Mouse (Mus musculus) adipose tissue, adult 10 weeks (tissue): ENCODE results near the gene Prr5l. TPM values are rescaled to one million over a fixed set of nuclear protein-coding genes. Genes with fewer than 3 reads are reported as not detected.

Experiments used
- polyA plus RNA-seq: library from polyadenylated mRNA; stranded (reverse); fragments of 350-450 nt; fragmentation: Illumina TruSeq; extraction: RNeasy Lipid Tissue Mini Kit (QIAGEN cat#74804); gene quantifications from one replicate; pipeline ENCODE4 v1.2.3, GENCODE M21; 2014; ENCODE audit warnings: low read depth, low replicate concordance

Gene Prr5l
- 5.1 TPM for polyA plus RNA-seq

DNA sequence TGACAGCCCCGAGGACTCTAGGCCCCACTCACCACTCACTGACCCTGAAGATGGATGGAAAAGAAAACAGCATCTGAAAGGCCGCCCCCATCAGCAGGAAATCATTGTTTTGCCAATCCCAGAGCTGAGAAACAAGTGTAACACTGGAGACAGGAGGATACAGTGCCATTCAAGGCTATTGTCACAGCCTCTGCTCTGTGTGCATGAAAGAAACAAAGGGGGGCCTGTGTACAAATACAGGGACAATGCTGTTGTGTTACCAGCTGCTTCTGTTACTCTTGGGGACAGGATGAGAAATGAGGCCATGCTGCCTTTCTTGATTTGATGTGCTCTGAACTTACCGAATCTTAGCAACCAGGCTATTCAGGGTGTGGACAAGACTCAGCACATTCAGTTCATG, at the start of gene Prr5l:
Gene Prr5l, minus strand, starts transcription at position 30 of the 400 bp plus-strand sequence.

DNA sequence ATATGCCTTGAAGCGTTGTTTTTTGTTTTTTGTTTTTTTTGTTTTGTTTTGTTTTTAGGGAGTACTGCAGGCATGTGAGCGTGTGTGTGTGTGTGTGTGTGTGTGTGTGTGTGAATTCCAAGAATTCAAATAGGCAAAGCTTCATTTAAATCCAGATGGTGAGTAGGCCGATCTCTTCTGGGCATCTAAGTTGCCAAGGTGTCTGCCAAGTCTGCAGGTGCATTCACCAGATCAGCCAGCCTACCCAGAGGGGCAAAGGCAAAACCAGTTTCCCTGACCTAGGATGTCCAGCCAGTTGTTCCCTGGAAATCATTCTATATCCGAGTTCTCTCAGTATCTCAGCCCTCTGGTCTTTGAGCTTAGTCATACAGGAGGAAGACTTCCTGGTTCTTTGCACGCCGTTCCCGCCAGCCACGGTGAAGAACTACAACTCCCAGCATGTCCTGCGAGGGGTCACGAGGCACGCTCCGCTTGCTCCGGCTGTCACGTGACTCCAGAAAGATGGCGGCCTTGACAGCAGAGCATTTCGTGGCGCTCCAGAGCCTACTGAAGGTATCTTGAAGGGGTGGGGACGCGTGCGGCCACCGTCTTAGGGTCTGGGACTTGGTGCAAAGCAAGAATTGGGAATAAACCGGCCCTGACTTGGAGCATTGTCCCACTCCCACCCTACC, 3.1 kb upstream of the Prr5l start, which contains the start of gene Commd9:
Gene Commd9, plus strand, starts transcription at position 480 of the 671 bp plus-strand sequence.

DNA sequence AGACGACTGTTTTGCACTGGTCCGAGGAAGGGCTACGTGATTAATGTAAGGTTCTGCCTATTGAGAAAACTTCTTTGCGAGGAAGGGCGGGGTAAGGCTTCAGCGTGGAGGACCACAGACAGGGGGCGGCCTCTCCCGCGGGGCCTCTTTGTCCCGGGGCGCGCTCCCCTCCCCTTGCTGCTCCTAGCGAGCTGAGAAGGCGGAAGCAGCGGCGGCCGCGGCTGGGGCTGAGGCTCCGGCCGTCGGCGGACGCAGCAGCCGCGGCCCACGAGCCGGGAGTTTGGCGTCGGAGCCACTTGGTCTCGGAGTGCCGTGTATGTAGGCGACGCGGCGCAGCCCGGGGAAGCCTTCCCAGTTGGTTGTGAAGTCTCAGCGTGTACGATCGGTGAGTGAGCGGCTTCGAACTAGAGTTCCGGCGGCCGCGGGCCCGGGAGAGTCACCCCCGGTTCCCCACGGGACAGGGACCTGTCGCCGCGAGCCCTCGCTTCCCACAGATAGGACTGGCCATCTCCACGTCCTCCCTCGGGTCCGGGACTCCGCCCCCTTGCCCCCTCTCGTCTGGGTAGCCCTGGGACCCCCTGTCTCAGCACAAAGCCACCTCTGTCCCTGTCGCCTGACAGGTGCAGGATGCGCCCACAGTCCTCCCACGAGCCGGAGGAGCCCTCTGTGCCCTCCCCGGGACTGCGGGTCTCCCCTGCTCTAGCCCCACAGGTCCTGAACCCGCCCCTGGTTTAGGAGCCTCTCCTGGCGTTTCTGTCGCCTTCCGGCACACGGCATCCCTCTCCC, 204.4 kb downstream of the Prr5l start, which contains the start of gene Traf6:
Gene Traf6, plus strand, starts transcription at position 194 of the 786 bp plus-strand sequence.

Other genes starting within 250 kb of the Prr5l start
- gene Rag1, start 233.5 kb downstream of the Prr5l start, polyA plus RNA-seq = not detected
- 48.9 TPM for gene B230118H07Rik, start 233.5 kb downstream of the Prr5l start, polyA plus RNA-seq
- gene Traf6, start 204.6 kb downstream of the Prr5l start, polyA plus RNA-seq = 12.2 TPM
- gene Commd9, start 3.2 kb upstream of the Prr5l start, polyA plus RNA-seq = 38.7 TPM